Mouse (Mus musculus) testis, adult 2 months (tissue): Measurements from ENCODE around the gene Hist1h4b. TPM values are rescaled to one million over a fixed set of nuclear protein-coding genes. Genes with fewer than 3 reads are reported as not detected.

Experiments used
- H3K27ac ChIP-seq: fragments of 200-500 bp; 2 replicates; pipeline ENCODE4 v1.5.1; 2012; ENCODE audit warnings: low read depth, low read length; ENCODE audit not compliant: control insufficient read depth, insufficient read depth
- H3K27me3 ChIP-seq: fragments of 200-500 bp; 2 replicates; pipeline ENCODE4 v1.6.1; 2012; ENCODE audit warnings: mild to moderate bottlenecking, low read length, moderate library complexity; ENCODE audit not compliant: control insufficient read depth, insufficient read depth
- H3K36me3 ChIP-seq: fragments of 200-500 bp; 2 replicates; pipeline ENCODE4 v1.6.1; 2012; ENCODE audit warnings: mild to moderate bottlenecking, low read length; ENCODE audit not compliant: control insufficient read depth, insufficient read depth
- H3K4me1 ChIP-seq: fragments of 200-500 bp; 2 replicates; pipeline ENCODE4 v1.6.1; 2012; ENCODE audit warnings: low read length; ENCODE audit not compliant: control insufficient read depth, insufficient read depth
- H3K4me3 ChIP-seq: fragments of 200-500 bp; 2 replicates; pipeline ENCODE4 v1.5.1; 2012; ENCODE audit warnings: low read depth, mild to moderate bottlenecking, low read length, moderate library complexity, mixed read lengths; ENCODE audit not compliant: control insufficient read depth
- CTCF ChIP-seq: fragments of 200-500 bp; IDR thresholded peaks from 2 replicates; pipeline ENCODE4 v1.5.1; 2012; ENCODE audit warnings: low read depth, mild to moderate bottlenecking, inconsistent platforms, low read length, moderate library complexity; ENCODE audit not compliant: control insufficient read depth, insufficient read depth, insufficient replicate concordance
- POLR2A ChIP-seq: fragments of 200-500 bp; IDR thresholded peaks from 2 replicates; pipeline ENCODE4 v1.6.1; 2012; ENCODE audit warnings: low read depth, mild to moderate bottlenecking, inconsistent platforms, low read length, moderate library complexity; ENCODE audit not compliant: control insufficient read depth
- polyA plus RNA-seq: library from polyadenylated mRNA; depleted of rRNA; stranded (reverse); fragments of >200 nt; gene quantifications from 2 replicates; pipeline ENCODE4 v1.2.3, GENCODE M21; 2012

The Hist1h4b gene
- polyA plus RNA-seq, 1 experiment = 2.5 TPM

DNA sequence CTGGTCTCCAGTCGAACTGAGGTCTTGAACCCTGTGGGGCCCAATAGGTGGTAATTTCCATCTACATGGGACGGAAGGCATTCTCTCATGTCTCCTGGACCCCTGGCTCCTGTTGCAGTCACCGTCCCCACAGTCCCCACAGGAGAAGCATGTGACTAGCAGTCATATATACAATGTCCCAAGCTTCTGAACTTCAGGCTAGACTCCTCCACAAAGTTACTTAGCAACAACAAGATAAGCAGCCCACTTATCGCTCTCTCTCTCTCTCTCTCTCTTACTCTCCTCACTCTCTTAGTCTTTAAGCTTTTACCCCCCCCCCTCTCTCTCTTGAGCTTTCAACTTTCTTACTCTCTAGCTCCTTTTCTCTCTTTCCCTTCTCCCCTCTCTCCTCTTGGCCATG, 32.6 kb upstream of the Hist1h4b start:
- TF ChIP-seq POLR2A = no peak
- Histone ChIP-seq H3K27ac (peak overlapping the region; percentile 37; the same call in 1 of the 2 replicates), H3K4me3 (no peak overlapping the region), H3K36me3 (no peaks in the 10 kb centered on the region), H3K4me1 (peaks cover under 1% of the 10 kb centered on the region; the same call in 1 of the 2 replicates), H3K27me3 (no peaks in the 10 kb centered on the region)

DNA sequence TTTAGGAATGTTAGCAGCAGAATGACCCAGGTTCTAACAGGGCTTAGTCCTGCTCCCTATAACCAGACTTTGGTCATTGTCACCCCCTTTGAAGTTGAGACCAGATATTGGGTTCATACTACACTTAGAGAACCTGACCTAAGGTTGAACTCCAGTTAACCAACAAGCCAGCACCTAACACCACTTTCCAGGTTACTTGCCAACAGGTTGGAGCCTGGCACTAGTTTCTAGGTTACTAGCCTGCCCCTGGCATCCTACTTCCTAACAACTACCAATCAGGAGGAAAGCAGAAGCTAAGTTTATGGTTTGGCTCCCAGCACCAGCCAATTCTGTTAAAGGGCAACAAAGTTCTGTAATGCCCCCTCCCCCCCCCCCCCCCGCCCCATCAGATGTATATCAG, 31.6 kb upstream of the Hist1h4b start:
- TF ChIP-seq POLR2A (no peak), CTCF (no peak)
- H3K36me3 ChIP-seq = no peaks in the 10 kb centered on the region
- H3K27me3 ChIP-seq = no peaks in the 10 kb centered on the region
- no peak overlapping the region for H3K27ac ChIP-seq
- H3K4me3 ChIP-seq = no peak overlapping the region
- H3K4me1 ChIP-seq = peaks cover 3% of the 10 kb centered on the region; the same call in 1 of the 2 replicates

DNA sequence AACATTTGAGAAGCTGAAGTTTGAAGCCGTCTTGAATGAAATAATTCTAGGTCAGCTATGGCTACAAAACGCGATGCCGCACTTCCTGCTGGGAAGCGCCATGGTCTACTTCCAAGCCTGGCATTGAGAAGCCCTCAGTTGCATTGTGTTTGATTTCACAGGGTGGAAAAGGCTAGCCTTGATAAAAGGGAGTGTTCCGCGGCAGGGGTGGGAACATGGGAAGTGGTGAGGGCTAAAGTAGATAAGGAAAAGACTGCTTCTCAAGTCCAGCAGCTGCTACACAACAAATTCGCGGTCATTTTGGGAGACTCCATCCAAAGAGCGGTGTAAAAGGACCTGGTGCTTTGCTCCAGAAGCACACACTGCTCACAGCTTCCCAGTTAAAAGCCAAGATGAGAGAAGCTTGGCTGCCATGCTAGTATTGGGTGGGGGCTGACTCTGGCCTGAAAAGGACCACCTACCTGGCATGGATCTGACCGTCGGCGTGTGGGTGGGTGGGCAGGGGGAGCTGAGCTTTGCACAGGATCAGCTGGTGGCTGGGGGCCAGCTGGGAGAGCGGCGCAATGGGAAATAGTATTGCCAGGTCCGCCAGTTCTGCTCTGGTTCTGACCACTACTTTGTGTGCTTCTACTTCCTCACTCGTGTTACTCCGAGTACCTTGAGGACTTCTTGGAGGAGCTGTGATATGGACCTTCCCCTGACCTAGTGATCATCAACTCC, 28.2 kb upstream of the Hist1h4b start:
- Histone ChIP-seq H3K4me3 (no peak overlapping the region), H3K27ac (no peak overlapping the region)
- TF ChIP-seq POLR2A = no peak
- TF ChIP-seq CTCF = no peak

DNA sequence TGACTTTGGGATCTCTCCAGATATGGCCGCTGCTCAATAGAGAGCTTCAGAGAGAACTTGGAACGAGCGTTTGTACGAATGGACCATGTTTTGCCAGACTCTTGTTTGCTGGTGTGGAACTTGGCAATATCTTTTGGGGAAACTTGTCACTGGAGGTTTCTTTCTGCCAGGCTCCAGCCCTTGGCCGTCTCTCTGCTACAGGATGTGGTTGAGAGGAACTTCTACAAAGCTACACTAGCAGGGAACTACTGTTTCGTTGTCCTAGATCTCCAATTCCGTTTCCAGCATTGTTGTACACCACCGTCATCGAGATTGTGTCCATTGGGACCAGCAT, 27.7 kb upstream of the Hist1h4b start:
- Histone ChIP-seq H3K27me3 (no peaks in the 10 kb centered on the region), H3K4me1 (peaks cover 3% of the 10 kb centered on the region; the same call in 1 of the 2 replicates), H3K4me3 (no peak overlapping the region), H3K27ac (no peak overlapping the region), H3K36me3 (no peaks in the 10 kb centered on the region)
- no peak for TF ChIP-seq POLR2A
- TF ChIP-seq CTCF = no peak

More for the DNA sequence above, 28.2 kb upstream of the Hist1h4b start:
- Histone ChIP-seq H3K4me1 (peaks cover 3% of the 10 kb centered on the region; the same call in 1 of the 2 replicates), H3K27me3 (no peaks in the 10 kb centered on the region), H3K36me3 (no peaks in the 10 kb centered on the region)

DNA sequence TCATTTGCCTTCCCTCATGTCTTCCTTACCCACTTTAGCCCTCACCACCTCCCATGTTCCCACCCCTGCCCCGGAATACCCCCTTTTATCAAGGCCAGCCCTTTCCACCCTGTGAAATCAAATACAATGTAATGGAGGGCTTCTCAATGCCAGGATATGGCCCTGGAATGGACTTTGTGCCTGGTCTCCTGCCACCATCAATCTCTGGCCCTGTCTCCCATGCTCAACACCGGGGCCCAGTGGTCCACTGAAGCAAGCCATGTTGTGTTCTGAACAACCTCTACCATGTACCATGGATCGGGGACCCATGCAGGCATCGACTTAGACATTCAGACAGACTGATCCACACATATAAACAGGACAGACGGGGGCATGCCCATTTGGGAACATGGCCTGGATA, 27.1 kb upstream of the Hist1h4b start:
- H3K27ac ChIP-seq = no peak overlapping the region

DNA sequence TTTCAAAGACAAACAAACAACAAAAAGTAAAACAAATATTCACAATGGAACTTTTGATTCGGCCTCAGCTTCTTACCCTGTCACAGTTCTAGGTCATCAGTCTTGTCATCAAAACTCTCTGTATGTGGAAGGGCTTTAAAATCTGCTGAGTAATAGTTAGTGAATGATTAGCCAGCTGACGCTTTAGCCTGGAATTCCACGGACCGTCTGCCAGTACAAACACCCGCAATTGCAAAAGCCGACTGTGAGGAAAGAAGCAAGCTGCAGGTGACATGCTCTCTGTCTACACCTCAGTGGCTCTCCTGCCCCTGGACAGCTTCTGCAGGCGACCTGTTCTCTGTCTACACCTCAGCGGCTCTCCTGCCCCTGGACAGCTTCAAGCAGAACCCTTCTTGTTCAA, 26.3 kb upstream of the Hist1h4b start:
- no peak overlapping the region for H3K4me3 ChIP-seq
- H3K27ac ChIP-seq = no peak overlapping the region
- H3K27me3 ChIP-seq = no peaks in the 10 kb centered on the region
- H3K4me1 ChIP-seq = peaks cover 3% of the 10 kb centered on the region; the same call in 1 of the 2 replicates
- no peaks in the 10 kb centered on the region for H3K36me3 ChIP-seq
- TF ChIP-seq CTCF (no peak), POLR2A (no peak)

More for the DNA sequence above, 27.1 kb upstream of the Hist1h4b start:
- Histone ChIP-seq H3K27me3 (no peaks in the 10 kb centered on the region), H3K4me3 (no peak overlapping the region), H3K4me1 (peaks cover 3% of the 10 kb centered on the region; the same call in 1 of the 2 replicates), H3K36me3 (no peaks in the 10 kb centered on the region)
- TF ChIP-seq POLR2A (no peak), CTCF (no peak)

DNA sequence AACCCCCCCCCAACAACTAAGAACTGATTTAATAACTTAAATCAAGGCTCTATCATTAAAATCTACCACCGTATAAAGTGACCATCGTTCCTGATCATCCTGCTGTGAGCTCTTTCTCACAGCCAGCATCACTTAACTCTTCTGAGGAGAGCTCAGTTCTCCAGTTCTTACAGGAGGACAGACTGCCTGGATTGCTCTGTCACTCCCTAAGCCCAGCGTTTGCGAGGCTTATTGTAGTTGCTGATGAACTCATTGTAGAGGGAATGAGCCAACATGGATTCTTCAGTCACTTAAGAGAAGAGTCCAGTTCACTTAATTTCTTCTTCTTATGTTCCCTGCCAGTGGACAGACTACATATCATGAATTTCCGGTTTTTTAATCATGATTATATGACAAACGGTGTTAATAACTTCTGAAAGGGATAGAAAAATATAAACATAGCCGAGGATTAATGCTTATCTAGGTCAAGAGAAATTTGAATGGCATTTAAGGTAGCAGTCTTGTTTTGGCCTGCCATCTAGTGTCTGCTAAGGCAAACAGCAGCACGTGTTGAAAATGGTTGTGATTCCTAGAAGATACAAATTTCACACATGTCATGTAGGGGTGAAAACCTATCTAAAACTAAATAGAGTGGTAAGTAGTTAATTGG, 24.5 kb upstream of the Hist1h4b start:
- no peak overlapping the region for H3K27ac ChIP-seq
- no peaks in the 10 kb centered on the region for H3K36me3 ChIP-seq
- H3K4me3 ChIP-seq = no peak overlapping the region
- no peaks in the 10 kb centered on the region for H3K27me3 ChIP-seq
- peaks cover 3% of the 10 kb centered on the region; the same call in 1 of the 2 replicates for H3K4me1 ChIP-seq
- no peak for TF ChIP-seq CTCF
- TF ChIP-seq POLR2A = no peak

DNA sequence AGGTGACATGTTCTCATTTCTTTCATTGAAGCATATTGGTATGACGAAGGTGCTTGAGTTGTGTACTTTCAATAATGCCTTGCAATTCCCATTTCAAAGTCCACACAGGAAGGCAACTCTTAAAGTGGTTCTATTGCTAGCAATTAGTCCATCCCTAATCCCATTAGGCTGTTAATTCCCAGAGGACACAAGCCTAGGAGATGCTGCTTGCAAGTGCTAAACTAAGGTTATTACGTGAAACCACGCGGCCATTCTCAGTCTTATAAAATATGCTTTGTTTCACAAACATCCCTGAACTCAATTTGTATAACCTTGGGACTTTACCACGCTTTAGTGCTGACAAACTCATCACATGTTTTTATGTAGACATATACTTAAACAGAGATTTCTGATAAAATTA, 19.7 kb upstream of the Hist1h4b start:
- Histone ChIP-seq H3K4me1 (peaks cover 7% of the 10 kb centered on the region), H3K36me3 (no peaks in the 10 kb centered on the region), H3K27me3 (no peaks in the 10 kb centered on the region), H3K4me3 (no peak overlapping the region), H3K27ac (no peak overlapping the region)
- TF ChIP-seq CTCF = no peak
- no peak for TF ChIP-seq POLR2A
